Mouse (Mus musculus) intestine, embryonic 16.5 days (tissue): ENCODE data around the gene Atg7. TPM values are rescaled to one million over a fixed set of nuclear protein-coding genes. Genes with fewer than 3 reads are reported as not detected.
A peak's percentile ranks its signal among the peaks of the same experiment; 100 is the strongest.

Experiments
- ATAC-seq: fragments of 200-750 bp; cut with Nextera tagmentation; 2 replicates; pipeline ENCODE4 v1.8.0; 2017; ENCODE audit warnings: moderate TSS enrichment, moderate library complexity
- H3K27ac ChIP-seq: fragments of 300-500 bp; sonication (generic); 2 replicates; pipeline ENCODE4 v1.5.1; 2014; ENCODE audit warnings: mild to moderate bottlenecking, low read length
- H3K27me3 ChIP-seq: fragments of 300-500 bp; sonication (generic); replicated peaks from 2 replicates; pipeline ENCODE4 v1.6.1; 2014; ENCODE audit warnings: low read length, control low read depth, mixed read lengths; ENCODE audit not compliant: control insufficient read depth, insufficient read depth
- H3K36me3 ChIP-seq: fragments of 300-500 bp; sonication (generic); 2 replicates; pipeline ENCODE4 v1.6.1; 2014; ENCODE audit warnings: low read length, control low read depth; ENCODE audit not compliant: control insufficient read depth, insufficient read depth
- H3K4me1 ChIP-seq: fragments of 300-500 bp; sonication (generic); 2 replicates; pipeline ENCODE4 v1.6.1; 2014; ENCODE audit warnings: low read length, control low read depth, mixed read lengths; ENCODE audit not compliant: control insufficient read depth, insufficient read depth
- H3K4me2 ChIP-seq: fragments of 300-500 bp; sonication (generic); 2 replicates; pipeline ENCODE4 v1.6.1; 2014; ENCODE audit warnings: low read depth, low read length, control low read depth
- H3K4me3 ChIP-seq: fragments of 300-500 bp; sonication (generic); 2 replicates; pipeline ENCODE4 v1.5.1; 2014; ENCODE audit warnings: mild to moderate bottlenecking, low read length
- H3K9ac ChIP-seq: fragments of 300-500 bp; sonication (generic); 2 replicates; pipeline ENCODE4 v1.6.1; 2014; ENCODE audit warnings: low read depth, low read length
- H3K9me3 ChIP-seq: fragments of 300-500 bp; sonication (generic); 2 replicates; pipeline ENCODE4 v1.6.1; 2016; ENCODE audit warnings: low read length, control low read depth; ENCODE audit not compliant: control insufficient read depth
- WGBS: fragments of 180-500 bp; shearing (Covaris S2); extraction: QIAGEN DNeasy Blood & Tissue Kit; methylation state at CpG from one replicate; pipeline ENCODE4 v1.1.7; 2014; 5-methylcytosine and 5-hydroxymethylcytosine counted together
- polyA plus RNA-seq: library from polyadenylated mRNA; unstranded; fragments of >200 nt; fragmentation: Nextera tagmentation; extraction: Ambion mirVana; gene quantifications from 2 replicates; pipeline ENCODE4 v1.2.1, GENCODE M21; 2015

Gene Atg7
- polyA plus RNA-seq, 1 experiment from 2014 or later = 25.5 TPM

DNA sequence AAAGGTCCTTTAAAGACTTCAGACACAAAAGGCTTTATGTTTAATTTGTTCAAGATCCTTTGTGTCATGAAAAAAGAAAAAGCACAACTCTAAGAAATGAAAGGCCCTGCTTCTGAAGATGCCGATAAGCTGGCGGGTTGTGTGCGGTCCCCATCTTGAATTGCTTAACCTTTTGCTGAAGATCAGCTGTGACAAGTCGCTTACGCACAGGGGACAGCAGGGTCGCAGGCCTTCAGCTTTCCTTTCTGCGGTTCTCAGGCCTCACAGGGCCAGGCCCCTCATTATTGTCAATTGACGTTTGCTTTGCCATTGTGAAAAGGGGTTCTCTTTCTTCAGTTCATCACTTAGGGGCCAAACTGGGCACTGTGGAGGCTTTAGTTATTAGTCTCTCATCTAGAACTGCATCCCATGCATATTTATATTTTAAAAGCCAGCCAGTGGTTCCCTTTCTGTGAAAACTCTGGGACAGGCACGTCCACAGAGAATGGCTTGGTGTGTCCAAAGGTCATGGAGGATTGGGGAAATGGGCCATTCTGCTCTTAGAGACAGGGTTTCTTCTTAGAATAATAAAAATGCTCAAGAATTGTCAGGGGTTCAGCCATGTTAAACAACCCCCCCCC, 39.3 kb downstream of the Atg7 start:
- ATAC-seq = no peak

DNA sequence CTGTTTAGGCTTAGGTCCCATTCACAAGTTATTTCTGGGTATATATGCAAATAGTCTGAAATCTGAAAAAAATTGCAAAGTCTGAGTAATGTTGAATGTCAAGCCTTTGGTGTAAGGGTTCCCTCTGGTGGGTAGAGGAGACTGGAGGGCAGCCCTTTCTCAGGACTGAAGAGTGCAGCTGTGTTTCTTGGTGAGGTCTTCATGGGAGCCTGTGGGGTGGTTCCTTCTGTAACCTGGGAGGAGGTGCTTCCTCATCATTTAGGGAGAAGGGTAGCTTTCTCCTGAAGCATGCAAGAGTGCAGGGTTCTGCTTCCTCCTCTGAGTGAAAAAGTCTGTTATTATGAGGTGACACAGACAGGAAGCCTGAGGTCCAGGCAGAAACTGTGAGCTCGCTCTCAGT, 40.8 kb downstream of the Atg7 start:
- no peaks in the 10 kb centered on the region for H3K9me3 ChIP-seq
- no peak overlapping the region for H3K4me3 ChIP-seq
- 68% methylated on average over 1 of the region's 1 CpGs for WGBS
- H3K36me3 ChIP-seq = no peaks in the 10 kb centered on the region
- no peak overlapping the region for H3K27ac ChIP-seq
- no peak for ATAC-seq
- no peak overlapping the region for H3K9ac ChIP-seq
- H3K4me2 ChIP-seq = no peak overlapping the region
- H3K4me1 ChIP-seq = no peaks in the 10 kb centered on the region
- no peaks in the 10 kb centered on the region for H3K27me3 ChIP-seq

More for the DNA sequence above, 39.3 kb downstream of the Atg7 start:
- Histone ChIP-seq H3K36me3 (no peaks in the 10 kb centered on the region), H3K4me2 (no peak overlapping the region), H3K4me3 (no peak overlapping the region), H3K4me1 (no peaks in the 10 kb centered on the region), H3K27me3 (no peaks in the 10 kb centered on the region), H3K27ac (no peak overlapping the region), H3K9ac (no peak overlapping the region), H3K9me3 (no peaks in the 10 kb centered on the region)
- 76% methylated on average over 9 of the region's 9 CpGs for WGBS

DNA sequence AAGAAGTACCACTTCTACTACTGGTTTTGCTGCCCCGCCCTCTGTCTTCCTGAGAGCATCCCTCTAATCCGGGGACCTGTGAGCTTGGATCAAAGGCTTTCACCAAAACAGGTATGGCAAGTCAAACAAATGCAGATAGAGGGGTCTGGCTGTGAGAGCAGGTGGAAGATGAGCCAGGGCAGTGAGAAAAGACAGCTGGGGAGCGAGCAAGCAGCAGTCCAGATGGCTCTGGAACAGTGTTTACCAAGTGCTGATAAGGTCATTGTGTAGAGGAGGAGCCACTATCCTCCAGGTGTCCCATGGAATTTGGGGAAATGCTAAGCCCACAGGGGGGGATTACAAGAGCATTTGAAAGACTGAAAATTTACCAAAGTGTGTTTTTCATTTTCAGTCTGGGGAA, 41.5 kb downstream of the Atg7 start:
- H3K9ac ChIP-seq = no peak overlapping the region
- WGBS = 44% methylated on average over 3 of the region's 3 CpGs
- ATAC-seq = peak; percentile 38; the same call in 1 of the 2 replicates

DNA sequence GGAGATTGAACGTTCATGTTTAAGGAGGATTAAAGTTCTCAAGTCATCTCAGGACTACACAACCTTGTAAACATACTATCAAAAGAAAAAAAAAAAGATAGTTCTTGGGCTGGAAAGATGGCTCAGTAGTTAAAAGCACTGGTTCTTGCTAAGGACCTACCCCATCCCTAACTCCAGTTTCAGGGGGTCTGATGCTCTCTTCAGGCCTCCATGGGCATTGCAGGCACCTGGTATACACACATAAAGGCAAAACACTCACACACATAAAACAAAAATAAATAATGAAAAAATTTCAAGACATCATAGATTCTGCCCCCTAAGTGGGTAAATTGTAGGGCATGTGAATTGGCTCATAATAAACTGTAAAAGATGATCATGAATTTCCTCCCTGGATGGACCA, 42.5 kb downstream of the Atg7 start:
- Histone ChIP-seq H3K4me1 (no peaks in the 10 kb centered on the region), H3K36me3 (no peaks in the 10 kb centered on the region)
- WGBS = 74% methylated on average over 1 of the region's 1 CpGs

More for the DNA sequence above, 41.5 kb downstream of the Atg7 start:
- Histone ChIP-seq H3K36me3 (no peaks in the 10 kb centered on the region), H3K4me1 (no peaks in the 10 kb centered on the region), H3K4me3 (no peak overlapping the region), H3K27ac (no peak overlapping the region), H3K9me3 (no peaks in the 10 kb centered on the region), H3K4me2 (no peak overlapping the region), H3K27me3 (no peaks in the 10 kb centered on the region)

DNA sequence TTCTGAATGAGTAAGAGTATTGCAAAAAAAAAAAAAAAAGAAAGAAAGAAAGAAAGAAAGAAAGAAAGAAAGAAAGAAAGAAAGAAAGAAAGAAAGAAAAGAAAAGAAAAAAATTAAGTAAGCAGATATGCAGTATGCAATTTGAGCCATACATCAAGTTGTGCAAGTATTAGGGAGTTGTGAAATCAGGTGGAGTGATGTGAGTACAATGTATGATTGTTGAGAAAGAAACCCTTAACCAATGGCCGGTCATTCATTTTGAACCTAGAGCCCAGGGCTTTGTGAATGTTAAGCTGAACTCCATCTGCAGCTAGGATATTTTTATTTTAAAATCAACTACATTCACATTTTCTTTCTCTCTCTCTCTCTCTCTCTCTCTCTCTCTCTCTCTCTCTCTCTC, 44.1 kb downstream of the Atg7 start:
- Histone ChIP-seq H3K4me3 (no peak overlapping the region), H3K9me3 (no peaks in the 10 kb centered on the region), H3K9ac (no peak overlapping the region), H3K4me1 (no peaks in the 10 kb centered on the region), H3K36me3 (no peaks in the 10 kb centered on the region), H3K27me3 (no peaks in the 10 kb centered on the region), H3K4me2 (no peak overlapping the region), H3K27ac (no peak overlapping the region)
- ATAC-seq = no peak
- 87% methylated on average over 1 of the region's 1 CpGs for WGBS

More for the DNA sequence above, 42.5 kb downstream of the Atg7 start:
- H3K4me3 ChIP-seq = no peak overlapping the region
- no peaks in the 10 kb centered on the region for H3K27me3 ChIP-seq
- H3K4me2 ChIP-seq = no peak overlapping the region
- H3K9ac ChIP-seq = no peak overlapping the region
- no peak for ATAC-seq
- H3K9me3 ChIP-seq = no peaks in the 10 kb centered on the region
- H3K27ac ChIP-seq = no peak overlapping the region

DNA sequence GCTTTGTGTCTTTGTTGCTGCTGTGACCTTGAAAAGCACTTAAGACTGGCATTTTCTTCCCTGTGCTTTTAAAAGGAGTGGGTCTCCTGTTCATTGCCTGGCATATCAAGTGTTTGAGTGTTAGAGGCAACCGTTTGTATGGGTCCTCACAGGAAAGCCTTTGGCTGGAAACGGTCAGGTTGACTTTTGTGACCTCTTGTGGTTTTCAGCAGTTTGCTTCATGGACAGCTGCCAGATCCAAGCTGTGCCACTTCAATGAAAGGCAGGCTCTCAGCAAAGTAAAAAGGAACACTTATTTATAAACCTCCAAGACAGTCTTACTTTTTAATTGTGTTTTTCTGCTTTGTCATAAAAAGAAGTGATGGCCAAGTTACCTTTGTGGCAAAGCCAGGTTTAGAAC, 47.8 kb downstream of the Atg7 start:
- Histone ChIP-seq H3K36me3 (no peaks in the 10 kb centered on the region), H3K9ac (no peak overlapping the region), H3K27me3 (no peaks in the 10 kb centered on the region), H3K9me3 (no peaks in the 10 kb centered on the region), H3K27ac (no peak overlapping the region), H3K4me3 (no peak overlapping the region), H3K4me2 (no peak overlapping the region), H3K4me1 (no peaks in the 10 kb centered on the region)
- ATAC-seq = no peak
- 30% methylated on average over 2 of the region's 2 CpGs for WGBS

DNA sequence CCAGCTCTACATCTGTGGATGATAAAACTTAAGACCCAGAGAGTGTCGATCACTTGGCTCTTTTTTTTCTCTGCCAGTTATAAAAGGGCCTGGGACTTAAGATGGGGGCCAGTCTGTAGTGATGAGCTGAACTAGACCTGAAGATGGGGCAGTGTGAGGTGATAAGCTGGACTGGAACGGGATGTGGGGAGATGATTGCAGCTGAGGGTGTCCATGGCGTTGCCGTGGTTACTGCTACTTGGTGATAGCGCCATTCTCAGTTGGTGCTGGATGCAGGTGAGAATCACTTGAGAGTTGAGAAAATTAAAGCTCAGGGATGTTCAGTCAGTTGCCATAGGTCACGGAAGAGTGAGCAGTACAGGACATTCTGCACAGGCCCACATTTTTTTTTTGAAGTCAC, 48.6 kb downstream of the Atg7 start:
- WGBS = 91% methylated on average over 6 of the region's 6 CpGs
- H3K36me3 ChIP-seq = no peaks in the 10 kb centered on the region
- no peaks in the 10 kb centered on the region for H3K9me3 ChIP-seq
- no peak overlapping the region for H3K27ac ChIP-seq
- no peaks in the 10 kb centered on the region for H3K27me3 ChIP-seq
- no peak overlapping the region for H3K4me3 ChIP-seq
- no peak for ATAC-seq
- H3K9ac ChIP-seq = no peak overlapping the region
- no peak overlapping the region for H3K4me2 ChIP-seq
- H3K4me1 ChIP-seq = no peaks in the 10 kb centered on the region

DNA sequence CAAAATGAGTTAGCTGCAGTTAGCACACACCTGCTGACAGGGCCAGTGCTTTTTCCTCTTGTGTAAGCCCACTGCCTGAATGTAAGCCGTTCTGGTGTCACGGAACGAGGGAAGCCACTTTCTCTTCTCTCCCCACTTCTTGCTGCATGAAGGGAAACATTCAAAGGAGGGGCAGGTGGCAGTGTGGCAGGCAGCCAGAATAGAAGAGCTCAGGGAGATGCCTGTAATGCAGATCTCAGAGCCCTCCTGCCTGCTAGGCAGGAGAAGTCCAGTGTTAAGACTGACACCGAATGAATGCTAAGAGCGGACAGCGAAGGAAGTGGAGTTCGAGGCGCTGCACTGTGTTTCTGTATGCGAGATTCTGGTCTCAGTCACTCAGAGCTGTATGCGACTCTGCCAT, 49.8 kb downstream of the Atg7 start:
- Histone ChIP-seq H3K4me3 (no peak overlapping the region), H3K4me1 (no peaks in the 10 kb centered on the region), H3K9ac (no peak overlapping the region), H3K36me3 (no peaks in the 10 kb centered on the region), H3K9me3 (no peaks in the 10 kb centered on the region), H3K4me2 (no peak overlapping the region), H3K27me3 (no peaks in the 10 kb centered on the region), H3K27ac (no peak overlapping the region)
- ATAC-seq = no peak
- 84% methylated on average over 10 of the region's 10 CpGs for WGBS

DNA sequence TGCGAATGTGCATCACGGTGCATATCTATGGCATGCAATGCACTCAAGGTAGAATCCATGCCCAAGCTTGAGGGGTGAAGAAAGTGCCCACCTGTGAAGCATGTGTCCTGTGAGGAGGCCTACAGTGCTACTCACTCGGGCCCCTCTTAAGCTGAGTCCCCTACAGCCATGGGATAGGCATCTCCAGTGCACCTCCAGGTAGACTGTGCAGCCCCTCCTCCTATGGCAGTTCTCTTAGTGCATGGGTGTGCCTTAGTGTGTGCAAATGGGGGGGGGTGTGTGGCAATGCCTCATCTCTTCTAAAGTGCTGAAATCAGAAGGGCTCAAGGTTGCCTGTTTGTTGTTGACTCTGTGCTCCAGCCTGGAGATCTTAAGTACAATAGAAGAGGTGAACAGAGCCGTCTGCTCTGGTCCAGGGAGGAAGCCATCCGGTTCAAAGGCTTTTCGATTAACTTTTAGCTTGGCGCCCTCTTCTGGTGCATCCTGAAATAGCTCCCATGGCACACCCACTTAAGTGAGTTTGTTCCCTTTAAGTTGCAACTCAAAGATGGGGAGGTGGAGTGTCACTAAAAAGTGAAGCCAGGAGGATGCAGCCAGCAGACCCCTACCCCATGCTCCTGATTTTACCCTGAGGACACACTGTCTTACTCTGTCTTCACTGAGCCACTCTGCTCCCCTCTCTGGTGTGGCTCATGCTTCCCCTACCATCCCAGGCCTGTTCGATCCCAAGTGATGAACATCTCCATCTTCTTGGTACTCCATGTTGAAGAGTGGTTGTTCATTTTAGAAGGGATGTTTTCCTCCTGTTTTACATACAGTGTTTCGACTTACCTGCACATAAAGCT, 55.0 kb downstream of the Atg7 start:
- ATAC-seq = peak; percentile 38; the same call in 1 of the 2 replicates

More for the DNA sequence above, 55.0 kb downstream of the Atg7 start:
- 45% methylated on average over 9 of the region's 9 CpGs for WGBS
- Histone ChIP-seq H3K4me2 (no peak overlapping the region), H3K4me1 (no peaks in the 10 kb centered on the region), H3K9ac (no peak overlapping the region), H3K9me3 (peaks cover 3% of the 10 kb centered on the region; the same call in 1 of the 2 replicates), H3K27ac (no peak overlapping the region), H3K27me3 (no peaks in the 10 kb centered on the region), H3K4me3 (no peak overlapping the region), H3K36me3 (no peaks in the 10 kb centered on the region)
